Mouse (Mus musculus): ENCODE measurements around the gene Nfib. TPM values are rescaled to one million over a fixed set of nuclear protein-coding genes. Genes with fewer than 3 reads are reported as not detected.

Nfib gene
- polyA plus RNA-seq, 1 experiment from 2014 or later = 149 TPM

DNA sequence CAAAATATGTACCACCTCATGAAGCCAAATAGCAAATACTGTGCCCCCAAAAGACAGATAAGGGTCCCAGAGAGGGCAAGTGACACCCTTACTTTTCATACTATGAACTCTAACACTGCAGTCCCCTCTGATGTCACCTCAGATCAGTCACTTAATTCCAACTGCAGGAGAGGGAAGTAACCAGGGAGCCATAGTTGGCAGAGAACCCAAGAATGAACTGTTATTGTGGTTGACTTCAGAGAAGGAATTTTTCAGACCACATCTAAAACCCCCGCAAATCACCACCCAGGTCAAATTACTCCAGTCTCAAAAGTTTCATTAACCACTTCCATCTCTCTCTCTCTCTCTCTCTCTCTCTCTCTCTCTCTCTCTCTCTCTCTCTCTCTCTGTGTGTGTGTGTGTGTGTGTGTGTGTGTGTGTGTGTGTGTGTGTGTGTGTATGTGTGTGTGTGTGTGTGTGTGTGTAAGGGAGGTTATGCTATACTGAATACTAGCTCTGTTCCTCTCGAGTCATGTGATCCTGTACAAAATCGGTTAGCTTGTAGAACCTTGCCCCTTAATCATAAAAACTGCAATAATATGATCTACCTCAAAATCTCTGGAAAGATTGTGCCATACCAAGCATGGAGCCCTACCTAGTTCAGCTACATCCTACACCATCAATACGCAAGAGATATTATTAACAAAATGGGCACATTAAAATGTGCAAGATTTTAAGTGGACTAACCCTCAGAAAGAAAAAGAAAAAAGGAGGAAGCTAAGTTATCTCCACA, 319.1 kb downstream of the Nfib start:
- Histone ChIP-seq H3K4me2 (no peak overlapping the region), H3K27ac (ENCODE audit: low read depth) (peak overlapping the region; percentile 52; the same call in 1 of the 2 replicates), H3K27me3 (ENCODE audit: insufficient read depth, low read length) (no peaks in the 10 kb centered on the region), H3K4me3 (ENCODE audit: low read depth, low read length) (no peak overlapping the region), H3K9me3 (ENCODE audit: low read depth, low read length) (no peaks in the 10 kb centered on the region), H3K4me1 (ENCODE audit: insufficient read depth) (peaks cover 9% of the 10 kb centered on the region), H3K36me3 (ENCODE audit: insufficient read depth) (peaks cover 21% of the 10 kb centered on the region), H3K9ac (no peak overlapping the region)
- TF ChIP-seq CTCF (IDR thresholded peaks at IDR 0.05; ENCODE audit: low read depth) = no peak
- whole genome bisulfite sequencing = 57% methylated on average over 4 of the region's 4 CpGs
- DNase-seq = peak; percentile 62
- no peak; the same call in 1 of the 2 replicates for ATAC-seq (ENCODE audit: insufficient read depth)

DNA sequence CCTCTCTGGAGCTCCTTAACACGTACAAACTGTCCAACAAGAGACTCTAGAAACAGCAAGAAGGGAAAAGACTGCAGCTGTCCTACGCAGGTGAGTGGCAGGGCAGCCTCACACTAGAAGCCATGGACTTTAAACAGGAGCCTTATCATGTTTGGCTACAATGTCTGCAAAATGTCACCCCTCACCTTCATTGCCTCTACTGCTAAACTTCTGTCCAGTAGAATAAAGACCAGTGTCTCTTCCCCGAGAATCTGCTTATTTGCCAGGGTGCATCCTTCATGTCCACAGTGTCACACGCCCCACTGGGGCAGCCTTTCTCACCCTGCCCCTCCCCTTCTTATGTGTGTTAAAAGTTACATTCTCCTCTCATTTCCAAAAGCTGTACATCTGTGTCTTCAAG, 319.9 kb downstream of the Nfib start:
- no peak overlapping the region for H3K9ac ChIP-seq
- DNase-seq (no peak), ATAC-seq (ENCODE audit: insufficient read depth) (no peak)
- no peak overlapping the region for H3K4me2 ChIP-seq
- no peak for TF ChIP-seq CTCF (IDR thresholded peaks at IDR 0.05; ENCODE audit: low read depth)
- H3K9me3 ChIP-seq (ENCODE audit: low read depth, low read length) = no peaks in the 10 kb centered on the region
- peak overlapping the region; percentile 52; the same call in 1 of the 2 replicates for H3K27ac ChIP-seq (ENCODE audit: low read depth)
- no peak overlapping the region for H3K4me3 ChIP-seq (ENCODE audit: low read depth, low read length)
- H3K36me3 ChIP-seq (ENCODE audit: insufficient read depth) = peaks cover 26% of the 10 kb centered on the region
- no peaks in the 10 kb centered on the region for H3K27me3 ChIP-seq (ENCODE audit: insufficient read depth, low read length)
- WGBS = 42% methylated on average over 4 of the region's 4 CpGs
- H3K4me1 ChIP-seq (ENCODE audit: insufficient read depth) = peaks cover 9% of the 10 kb centered on the region

DNA sequence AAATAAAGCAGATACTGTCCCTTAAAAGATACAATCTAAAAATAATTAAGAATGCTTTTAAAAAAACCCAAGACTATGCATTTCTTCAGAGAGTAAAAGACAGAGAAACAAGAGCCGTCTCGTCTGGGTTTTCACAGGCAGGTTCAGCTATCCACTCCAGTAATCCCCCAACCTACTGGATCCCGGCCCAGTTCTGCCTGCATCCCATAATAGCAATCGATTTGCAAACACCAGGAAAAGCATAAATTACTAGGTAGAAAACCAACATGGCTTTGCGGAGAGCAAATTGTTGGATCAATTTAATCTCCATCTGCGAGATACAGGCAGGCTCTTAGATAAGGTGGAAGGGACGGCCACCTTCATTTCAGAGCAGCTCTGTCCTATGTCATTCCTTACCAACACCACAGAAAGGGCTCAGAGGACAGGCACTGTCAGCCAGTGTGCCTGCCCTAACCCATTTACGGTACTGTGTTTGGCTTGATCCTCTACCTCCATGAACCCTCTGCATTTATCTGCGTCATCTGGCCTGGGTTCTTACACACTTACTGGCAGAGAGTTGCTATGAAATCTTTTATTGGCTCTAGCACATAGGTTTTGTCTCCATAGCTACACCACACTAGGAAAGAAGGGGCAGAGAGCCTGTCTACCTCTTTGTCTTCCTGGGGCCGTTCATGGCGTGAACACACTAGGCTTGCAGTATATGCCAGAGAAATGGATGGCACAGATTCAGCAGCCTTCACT, 321.4 kb downstream of the Nfib start:
- H3K27me3 ChIP-seq (ENCODE audit: insufficient read depth, low read length) = no peaks in the 10 kb centered on the region
- ATAC-seq (ENCODE audit: insufficient read depth) (peak; percentile 48; the same call in 1 of the 2 replicates), DNase-seq (no peak)
- 62% methylated on average over 11 of the region's 11 CpGs for WGBS
- no peak overlapping the region for H3K4me2 ChIP-seq
- TF ChIP-seq CTCF (IDR thresholded peaks at IDR 0.05; ENCODE audit: low read depth) = no peak
- peak overlapping the region; percentile 39; the same call in 1 of the 2 replicates for H3K27ac ChIP-seq (ENCODE audit: low read depth)
- no peak overlapping the region for H3K4me3 ChIP-seq (ENCODE audit: low read depth, low read length)
- H3K9ac ChIP-seq = no peak overlapping the region
- peaks cover 9% of the 10 kb centered on the region for H3K4me1 ChIP-seq (ENCODE audit: insufficient read depth)
- H3K36me3 ChIP-seq (ENCODE audit: insufficient read depth) = peaks cover 18% of the 10 kb centered on the region
- no peaks in the 10 kb centered on the region for H3K9me3 ChIP-seq (ENCODE audit: low read depth, low read length)

DNA sequence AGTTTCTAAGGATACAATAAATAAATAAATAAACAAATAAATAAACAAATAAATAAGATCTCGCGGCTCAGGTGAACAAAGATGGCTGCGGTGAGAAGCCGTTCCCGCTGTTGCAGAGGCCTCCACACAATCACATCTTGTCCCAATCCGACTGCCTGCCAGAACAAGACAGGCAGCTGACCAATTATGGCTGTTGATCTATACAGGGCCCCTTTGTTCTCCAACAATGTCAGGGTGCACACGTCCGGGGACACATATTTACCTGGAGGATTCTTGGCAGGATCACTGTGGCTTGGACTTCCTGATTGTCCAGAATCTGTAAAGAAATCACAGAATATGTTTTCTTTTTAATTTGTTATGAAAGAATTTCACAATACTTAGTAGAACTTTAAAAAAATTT, 322.2 kb downstream of the Nfib start:
- no peak overlapping the region for H3K4me2 ChIP-seq
- H3K36me3 ChIP-seq (ENCODE audit: insufficient read depth) = peaks cover 16% of the 10 kb centered on the region
- no peak for TF ChIP-seq CTCF (IDR thresholded peaks at IDR 0.05; ENCODE audit: low read depth)
- no peak overlapping the region for H3K4me3 ChIP-seq (ENCODE audit: low read depth, low read length)
- H3K9ac ChIP-seq = no peak overlapping the region
- ATAC-seq (ENCODE audit: insufficient read depth) = no peak
- H3K27ac ChIP-seq (ENCODE audit: low read depth) = peak overlapping the region; percentile 55; the same call in 1 of the 2 replicates
- no peaks in the 10 kb centered on the region for H3K27me3 ChIP-seq (ENCODE audit: insufficient read depth, low read length)
- no peaks in the 10 kb centered on the region for H3K9me3 ChIP-seq (ENCODE audit: low read depth, low read length)
- H3K4me1 ChIP-seq (ENCODE audit: insufficient read depth) = peaks cover 13% of the 10 kb centered on the region
- DNase-seq = no peak
- WGBS = 64% methylated on average over 8 of the region's 8 CpGs

DNA sequence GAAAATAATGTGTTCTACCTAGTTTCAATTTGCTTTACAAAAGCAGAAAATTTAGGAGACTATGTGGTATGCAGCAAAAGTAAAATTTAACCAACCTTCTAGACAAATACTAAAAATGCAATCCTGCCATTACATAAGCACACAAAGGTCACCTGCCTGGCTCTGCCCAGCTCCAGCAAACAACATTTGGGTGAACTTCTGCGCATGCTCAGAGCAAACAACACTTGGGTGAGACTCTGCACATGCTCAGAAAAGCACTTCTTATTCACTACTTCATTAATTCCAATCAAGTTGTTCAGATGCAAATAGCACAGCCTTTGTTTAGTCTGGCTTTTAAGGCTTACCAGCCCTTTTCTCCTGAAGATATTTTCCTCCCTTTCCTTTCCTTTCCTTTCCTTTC, 323.8 kb downstream of the Nfib start:
- H3K9me3 ChIP-seq (ENCODE audit: low read depth, low read length) = no peaks in the 10 kb centered on the region
- DNase-seq (no peak), ATAC-seq (ENCODE audit: insufficient read depth) (no peak)
- H3K36me3 ChIP-seq (ENCODE audit: insufficient read depth) = peaks cover 10% of the 10 kb centered on the region; the same call in 1 of the 2 replicates
- H3K9ac ChIP-seq = no peak overlapping the region
- 73% methylated on average over 1 of the region's 1 CpGs for WGBS
- no peak for TF ChIP-seq CTCF (IDR thresholded peaks at IDR 0.05; ENCODE audit: low read depth)
- H3K4me2 ChIP-seq = no peak overlapping the region
- H3K4me1 ChIP-seq (ENCODE audit: insufficient read depth) = peaks cover 6% of the 10 kb centered on the region
- no peak overlapping the region for H3K4me3 ChIP-seq (ENCODE audit: low read depth, low read length)
- H3K27me3 ChIP-seq (ENCODE audit: insufficient read depth, low read length) = no peaks in the 10 kb centered on the region
- no peak overlapping the region for H3K27ac ChIP-seq (ENCODE audit: low read depth)

DNA sequence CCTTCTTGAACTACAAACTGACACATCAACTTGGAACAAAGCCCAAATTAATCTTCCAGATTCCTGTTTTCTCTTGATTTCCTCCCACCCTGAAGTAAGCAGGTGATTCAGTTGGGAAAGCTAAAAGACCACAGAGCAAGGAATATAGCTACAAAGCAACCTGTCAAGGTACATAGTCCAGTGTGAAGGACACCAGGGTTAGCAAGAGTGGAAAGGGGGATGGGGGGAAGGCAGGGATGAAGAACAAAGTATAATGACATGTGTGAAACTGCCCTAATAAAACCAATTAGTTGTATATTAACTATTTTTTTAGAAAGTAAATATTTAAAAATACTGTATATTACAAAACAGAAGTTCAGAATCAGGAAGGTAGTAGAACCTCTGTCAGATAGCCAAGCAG, 325.0 kb downstream of the Nfib start:
- Histone ChIP-seq H3K9ac (no peak overlapping the region), H3K27ac (ENCODE audit: low read depth) (no peak overlapping the region), H3K4me3 (ENCODE audit: low read depth, low read length) (no peak overlapping the region), H3K9me3 (ENCODE audit: low read depth, low read length) (no peaks in the 10 kb centered on the region), H3K27me3 (ENCODE audit: insufficient read depth, low read length) (no peaks in the 10 kb centered on the region), H3K4me1 (ENCODE audit: insufficient read depth) (peaks cover 4% of the 10 kb centered on the region), H3K36me3 (ENCODE audit: insufficient read depth) (peaks cover 10% of the 10 kb centered on the region; the same call in 1 of the 2 replicates), H3K4me2 (no peak overlapping the region)
- ATAC-seq (ENCODE audit: insufficient read depth) = no peak
- no peak for TF ChIP-seq CTCF (IDR thresholded peaks at IDR 0.05; ENCODE audit: low read depth)
- DNase-seq = no peak

DNA sequence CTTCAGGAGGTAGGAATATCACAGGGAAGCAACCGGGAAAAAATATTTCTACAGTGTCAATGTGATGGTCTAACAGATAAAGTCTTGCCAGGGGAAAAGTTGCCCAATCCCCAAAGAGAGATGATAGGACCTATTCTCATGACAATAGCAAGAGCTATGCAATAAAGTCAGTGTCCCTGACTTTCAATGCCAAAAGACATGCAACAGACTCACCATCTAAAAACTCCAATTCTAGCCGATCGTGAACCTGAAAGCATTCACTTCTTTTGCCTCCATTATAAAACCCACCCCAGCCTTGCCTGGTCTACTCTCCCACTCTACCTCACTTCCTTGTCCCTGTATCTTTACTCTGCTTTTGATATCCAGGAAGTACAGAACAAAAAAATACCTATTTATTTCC, 327.5 kb downstream of the Nfib start:
- peaks cover 16% of the 10 kb centered on the region; the same call in 1 of the 2 replicates for H3K36me3 ChIP-seq (ENCODE audit: insufficient read depth)
- TF ChIP-seq CTCF (IDR thresholded peaks at IDR 0.05; ENCODE audit: low read depth) = no peak
- DNase-seq (no peak), ATAC-seq (ENCODE audit: insufficient read depth) (no peak)
- H3K9me3 ChIP-seq (ENCODE audit: low read depth, low read length) = no peaks in the 10 kb centered on the region
- no peak overlapping the region for H3K27ac ChIP-seq (ENCODE audit: low read depth)
- H3K27me3 ChIP-seq (ENCODE audit: insufficient read depth, low read length) = no peaks in the 10 kb centered on the region
- peaks cover 4% of the 10 kb centered on the region; the same call in 1 of the 2 replicates for H3K4me1 ChIP-seq (ENCODE audit: insufficient read depth)
- H3K4me2 ChIP-seq = no peak overlapping the region
- H3K9ac ChIP-seq = no peak overlapping the region
- no peak overlapping the region for H3K4me3 ChIP-seq (ENCODE audit: low read depth, low read length)
- 91% methylated on average over 3 of the region's 3 CpGs for WGBS
